Mouse (Mus musculus) frontal cortex, postnatal 14 days (tissue): Measurements from ENCODE around the gene Oxsr1.
"Not testable (repeated sequence)": the region's sequence is repeated elsewhere in the genome, so short reads cannot be mapped to it uniquely, and the experiment has no call there.

ENCODE experiments used
- DNase-seq, 2 experiments: peaks; one replicate each; pipeline ENCODE4 v3.0.0; 2022; ENCODE audit warnings: low spot score in 2 of 2

The Oxsr1 gene

DNA sequence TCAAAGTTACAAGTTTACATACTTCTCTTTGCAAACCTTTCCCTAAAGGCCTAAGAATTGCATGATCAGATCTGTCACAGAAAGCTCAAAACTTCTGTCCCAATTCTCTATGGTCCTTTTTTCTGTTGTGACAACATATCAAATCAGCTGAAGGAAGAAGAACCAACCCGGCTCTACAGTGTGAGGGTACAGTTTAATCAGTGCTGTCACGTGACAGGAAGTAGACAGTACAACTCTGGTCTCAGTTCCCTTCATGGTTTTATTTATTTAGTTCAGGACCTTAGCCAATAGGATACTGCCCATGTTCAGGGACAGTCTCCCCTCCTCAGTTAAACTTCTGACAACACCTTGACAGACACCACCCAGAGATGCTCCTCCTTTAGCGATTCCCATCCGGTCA lies 102.0 kb downstream of the Oxsr1 start:
- DNase-seq, result no peak

DNA sequence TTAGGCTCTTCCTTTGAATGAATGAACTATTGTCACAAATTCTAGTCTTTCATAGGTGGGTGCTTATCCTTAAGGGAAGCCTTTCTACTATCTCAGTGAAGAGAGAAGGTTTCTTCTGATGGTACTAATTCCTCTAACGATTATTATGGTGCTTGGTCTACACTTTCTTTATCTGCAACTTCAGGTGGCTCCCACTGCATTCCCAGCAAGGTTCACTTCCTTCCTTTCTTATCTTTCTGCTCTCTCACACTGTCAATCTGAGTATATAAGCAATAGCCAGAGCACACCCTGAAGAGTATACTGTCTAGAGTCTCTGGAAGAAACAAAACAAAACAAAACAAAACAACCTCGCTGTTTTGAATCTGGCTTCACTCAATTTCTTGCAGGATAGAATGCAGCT lies 102.6 kb downstream of the Oxsr1 start:
- no peak for DNase-seq

GRCm38 (mm10) chr9:119215341-119215740 lies 106.9 kb downstream of the Oxsr1 start:
- not testable (repeated sequence) for DNase-seq

GRCm38 (mm10) chr9:119214601-119215000 lies 107.6 kb downstream of the Oxsr1 start:
- DNase-seq, result no peak

DNA sequence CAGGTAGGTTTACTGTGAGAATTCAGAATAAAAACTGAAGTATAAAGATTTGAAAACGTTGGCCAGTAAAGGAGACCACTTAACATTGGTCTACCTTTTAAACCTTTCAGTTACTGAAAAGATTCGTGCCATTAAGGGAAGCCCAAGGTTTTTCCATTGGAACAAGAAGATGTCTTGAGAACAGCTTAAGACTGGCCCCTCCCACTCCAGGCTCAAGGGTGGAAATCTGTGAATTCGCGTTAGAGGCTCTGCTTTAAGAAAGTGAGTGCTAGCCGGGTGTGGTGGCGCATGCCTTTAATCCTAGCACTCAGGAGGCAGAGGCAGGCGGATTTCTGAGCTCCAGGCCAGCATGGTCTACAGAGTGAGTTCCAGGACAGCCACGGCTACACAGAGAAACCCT lies 109.2 kb downstream of the Oxsr1 start:
- no peak for DNase-seq

DNA sequence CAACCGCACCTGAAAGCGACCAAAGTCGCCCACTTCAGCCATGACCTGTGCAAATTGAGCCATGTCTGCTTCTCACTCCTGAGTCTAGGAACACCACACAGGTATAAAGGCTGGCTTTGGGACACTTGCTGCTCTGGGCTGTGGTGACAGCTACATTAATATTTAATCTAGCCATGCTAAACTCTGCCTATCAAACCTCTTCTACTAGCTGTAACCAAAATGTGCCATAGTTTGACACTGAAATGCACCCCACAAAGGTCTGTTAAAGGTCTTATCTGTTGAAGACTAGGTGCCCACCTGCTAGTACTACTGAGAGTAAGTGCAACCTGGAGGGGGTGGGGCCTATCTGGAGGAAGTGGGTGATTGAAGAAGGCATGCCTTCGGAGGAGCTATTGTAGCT lies 113.2 kb downstream of the Oxsr1 start, which contains the start of gene Slc22a13:
Slc22a13 (minus strand) TSS at position 101 of the 400 bp plus-strand sequence.
- no peak for DNase-seq

- DNase-seq, result no peak
Observed at GRCm38 (mm10) chr9:119207113-119207512, 115.1 kb downstream of the Oxsr1 start.

DNA sequence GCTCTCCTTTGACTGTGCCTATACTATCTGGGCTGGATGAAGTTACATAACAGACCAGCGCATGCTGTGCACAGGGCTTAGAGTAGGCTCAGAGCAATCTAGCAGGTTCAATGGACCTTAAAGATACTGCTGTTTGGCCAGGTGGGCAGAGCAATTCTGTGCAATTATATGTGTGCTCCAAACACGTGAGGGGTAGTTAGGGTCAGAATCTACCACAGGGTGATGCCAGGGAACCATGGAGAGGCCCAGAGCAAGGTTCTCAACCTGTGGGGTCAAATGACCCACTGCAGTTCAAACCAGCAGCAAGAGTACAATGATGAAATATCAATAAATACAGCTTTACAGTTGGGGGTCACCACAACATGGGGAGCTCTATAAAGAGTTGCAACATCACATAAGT lies 115.6 kb downstream of the Oxsr1 start:
- no peak for DNase-seq

DNA sequence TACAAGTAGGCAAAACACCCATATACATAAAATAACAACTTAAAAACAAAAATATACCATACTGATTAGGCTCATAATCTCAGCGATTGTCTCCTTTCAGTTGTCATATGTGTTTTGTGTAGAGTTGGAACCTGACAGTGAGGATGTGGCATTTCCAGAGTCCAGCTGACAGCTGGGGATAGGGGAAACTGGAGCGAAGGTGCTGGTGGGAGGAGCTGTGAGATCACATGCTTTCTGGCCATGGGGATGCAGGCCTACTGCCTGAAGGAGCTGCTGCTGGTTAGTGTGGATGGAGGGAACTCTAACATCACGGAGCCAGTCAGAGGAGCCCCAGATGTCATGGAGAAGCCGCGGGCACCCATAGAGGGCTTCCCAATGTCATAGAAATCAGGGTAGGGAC lies 116.5 kb downstream of the Oxsr1 start:
- DNase-seq, result no peak

- DNase-seq, result no peak
Observed at GRCm38 (mm10) chr9:119203617-119204016, 118.6 kb downstream of the Oxsr1 start.

- DNase-seq, result no peak
Observed at GRCm38 (mm10) chr9:119201653-119202052, 120.6 kb downstream of the Oxsr1 start.

DNA sequence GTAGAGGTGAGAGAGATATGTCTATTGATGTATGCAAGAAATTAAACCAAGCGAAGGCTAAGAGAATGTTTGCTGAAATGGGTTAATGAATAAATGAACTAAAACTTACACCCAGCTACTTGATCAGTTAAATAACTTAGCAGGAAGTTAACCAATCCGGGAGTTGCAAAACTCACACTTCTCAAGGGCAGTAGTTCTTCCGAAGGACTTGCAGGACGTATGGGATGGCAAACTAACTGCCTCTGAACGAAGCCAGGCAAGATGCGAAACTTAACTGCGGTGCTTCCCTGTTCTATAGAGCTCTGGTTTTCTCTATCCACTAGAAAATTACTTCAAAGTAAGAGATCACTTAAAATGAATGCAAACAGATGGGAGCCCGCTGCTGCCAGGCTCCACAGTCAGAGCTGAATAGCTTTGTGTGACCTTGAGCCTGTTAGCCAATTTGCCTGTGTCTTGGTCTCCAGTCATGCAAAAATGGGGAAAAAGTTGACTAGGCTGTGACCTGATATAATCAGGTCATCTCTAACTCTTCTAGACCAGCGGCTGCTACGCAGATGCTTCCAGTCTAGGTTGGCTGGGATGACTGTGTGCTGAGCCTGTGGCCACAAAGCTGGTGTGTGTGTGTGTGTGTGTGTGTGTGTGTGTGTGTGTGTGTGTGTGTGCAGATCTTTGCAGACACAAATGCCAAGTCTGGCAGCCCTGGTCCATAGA lies 122.9 kb downstream of the Oxsr1 start:
- no peak for DNase-seq

DNA sequence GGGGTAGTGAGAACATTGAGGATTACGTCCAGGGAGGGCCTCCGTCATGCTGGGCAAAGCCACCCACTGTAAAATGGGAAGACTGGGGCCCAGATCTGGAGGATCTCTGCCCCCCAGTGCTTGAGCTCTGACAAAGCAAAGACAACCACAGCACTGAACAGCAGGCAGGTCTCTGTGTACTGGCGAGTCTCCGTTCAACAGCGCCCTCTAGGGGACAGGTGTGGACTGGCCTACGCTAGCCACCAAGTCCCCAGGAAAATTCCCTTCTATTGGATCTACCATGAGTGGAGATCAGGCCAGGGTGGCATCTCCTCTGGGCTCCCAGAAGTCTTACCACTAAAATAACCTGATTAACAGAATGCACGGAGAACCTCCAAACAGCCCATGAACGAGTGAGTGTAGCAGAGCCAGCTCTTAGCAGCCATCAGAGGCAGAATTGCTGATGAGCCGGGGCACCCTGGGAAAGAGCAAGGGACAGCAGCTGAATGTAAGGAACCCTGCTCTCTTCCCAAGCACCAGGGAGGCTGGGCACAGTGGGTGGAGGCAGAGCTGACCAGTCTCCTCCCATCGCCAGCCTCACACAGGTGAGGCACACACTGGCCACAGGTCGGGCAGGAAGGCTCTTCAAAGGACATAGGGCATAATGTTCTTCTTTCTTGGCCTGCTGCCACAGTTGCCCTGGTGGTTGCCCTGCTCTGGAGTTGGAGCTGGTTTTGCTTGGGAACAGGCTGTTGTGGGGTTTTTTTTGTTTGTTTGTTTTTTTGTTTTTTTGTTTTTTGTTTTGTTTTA lies 129.8 kb downstream of the Oxsr1 start:
- no peak for DNase-seq
